Comparison of ENCODE assay signal across 8 mouse cellular contexts in genomic region chr1:165460801-165461377, GRCm38 (mm10). TPM values are rescaled to one million over a fixed set of nuclear protein-coding genes. Genes with fewer than 3 reads are reported as not detected.
DNase-seq lines count a peak whose midpoint lies in the region; ATAC-seq and TF ChIP-seq lines count a peak whose summit lies in the region.

No protein-coding gene starts in this region.

- no peaks in the 10 kb centered on the region for H3K9me3 ChIP-seq in megakaryocyte, embryonic 14.5 days

- no peaks in the 10 kb centered on the region for H3K27me3 ChIP-seq in megakaryocyte, embryonic 14.5 days (replicated peaks)

- peak; percentile 83 for TF ChIP-seq POLR2A in cortical plate, adult 2 months (IDR thresholded peaks at IDR 0.05; ENCODE audit: extremely low read depth, insufficient read depth, low read length)

- peak; percentile 87 for ATAC-seq in activated CD4-positive, CD25-positive, alpha-beta regulatory T cell, adult 4 months

- H3K36me3 ChIP-seq in megakaryocyte, embryonic 14.5 days (replicated peaks; ENCODE audit: low read length): no peaks in the 10 kb centered on the region

- H3K27ac ChIP-seq in cortical plate, adult 2 months (ENCODE audit: insufficient read depth, low read length): peak overlapping the region; percentile 76

- TF ChIP-seq CTCF in cortical plate, adult 2 months (IDR thresholded peaks at IDR 0.05; ENCODE audit: extremely low read depth, insufficient read depth, low read length): no peak

- peak overlapping the region; percentile 54 for H3K4me3 ChIP-seq in cortical plate, adult 2 months (ENCODE audit: insufficient read depth, low read length)
- H3K4me3 ChIP-seq in megakaryocyte, embryonic 14.5 days (replicated peaks): peak overlapping the region; percentile 94

- H3K4me1 ChIP-seq in cortical plate, adult 2 months (ENCODE audit: control insufficient read depth, insufficient read depth, low read length): no peaks in the 10 kb centered on the region
- peaks cover 27% of the 10 kb centered on the region for H3K4me1 ChIP-seq in megakaryocyte, embryonic 14.5 days

- DNase-seq in gastrocnemius, adult 8-10 months (ENCODE audit: low spot score in 2 of 2): peak; percentile 99 to 100
- DNase-seq in hindlimb bud, embryonic 11.5 days (ENCODE audit: extremely low spot score, low read depth, low spot score): peak; percentile 92
- peak; percentile 94 to 100 for DNase-seq in left cerebral cortex, adult 8-10 months (ENCODE audit: low spot score in 2 of 2)
- DNase-seq in right cerebral cortex, postnatal 10 days (ENCODE audit: low spot score in 2 of 2): peak; percentile 99 to 100
- DNase-seq in urinary bladder, postnatal 25 days (ENCODE audit: low spot score): peak; percentile 97

RNA-seq across cellular contexts. Expression of gene Mpc2, which starts 0.5 kb away (rescaled TPM):
- 10 to 100 TPM; 68.3 to 83.6 TPM for polyA plus RNA-seq in activated CD4-positive, CD25-positive, alpha-beta regulatory T cell, adult 4 months (2017; shearing (Covaris generic))
- polyA plus RNA-seq in cortical plate, adult 2 months (2012; rRNA removed): 159 and 161 TPM in 2 replicates
- total RNA-seq in gastrocnemius, adult 8-10 months (2022): 100 to 1,000 TPM; 273 to 322 (median 311) TPM
- total RNA-seq in left cerebral cortex, adult 8-10 months (2022): 100 to 1,000 TPM in 3 of 4 experiments, 10 to 100 TPM in 1; 99.1 to 113 (median 105) TPM
- polyA plus RNA-seq in megakaryocyte, embryonic 14.5 days (2012; ENCODE audit: insufficient read depth, low replicate concordance): 156 and 160 TPM in 2 replicates

RNA-seq across cellular contexts. Expression of gene Dcaf6, which starts 0.6 kb away (rescaled TPM):
- 1 to 10 TPM; 5.8 to 8.0 TPM for polyA plus RNA-seq in activated CD4-positive, CD25-positive, alpha-beta regulatory T cell, adult 4 months (2017; shearing (Covaris generic))
- 73.1 and 76.2 TPM in 2 replicates for polyA plus RNA-seq in cortical plate, adult 2 months (2012; rRNA removed)
- 100 to 1,000 TPM; 285 to 320 (median 302) TPM for total RNA-seq in gastrocnemius, adult 8-10 months (2022)
- 10 to 100 TPM; 74.9 to 96.5 (median 84.4) TPM for total RNA-seq in left cerebral cortex, adult 8-10 months (2022)
- 9.9 and 18.0 TPM in 2 replicates for polyA plus RNA-seq in megakaryocyte, embryonic 14.5 days (2012; ENCODE audit: insufficient read depth, low replicate concordance)

RNA-seq across cellular contexts. Expression of gene Adcy10, which starts 24.1 kb away (rescaled TPM):
- polyA plus RNA-seq in activated CD4-positive, CD25-positive, alpha-beta regulatory T cell, adult 4 months (2017; shearing (Covaris generic)): under 1 TPM in 1 of 2 experiments, not detected in 1; 0.75 TPM
- polyA plus RNA-seq in cortical plate, adult 2 months (2012; rRNA removed): 0.21 and 0.57 TPM in 2 replicates
- not detected for total RNA-seq in gastrocnemius, adult 8-10 months (2022)
- under 1 TPM; 0.27 to 0.68 (median 0.41) TPM for total RNA-seq in left cerebral cortex, adult 8-10 months (2022)
- not detected in 2 replicates for polyA plus RNA-seq in megakaryocyte, embryonic 14.5 days (2012; ENCODE audit: insufficient read depth, low replicate concordance)

Comparison
In these comparisons a context has a peak if more than half of its experiments do, and no peak if none do; other contexts are left out.
1. Peak in every context shown above with its lines: DNase-seq, ATAC-seq, H3K4me3 ChIP-seq and H3K27ac ChIP-seq.